Mouse (Mus musculus) brown adipose tissue, adult 24 weeks (tissue): ENCODE results near the gene Slco1a1. TPM values are rescaled to one million over a fixed set of nuclear protein-coding genes. Genes with fewer than 3 reads are reported as not detected.
"Not testable (repeated sequence)": the region's sequence is repeated elsewhere in the genome, so short reads cannot be mapped to it uniquely, and the experiment has no call there.

Experiments
- H3K27ac ChIP-seq: fragments of 200-500 bp; replicated peaks from 2 replicates; pipeline ENCODE4 v1.5.1; 2012; ENCODE audit warnings: low read depth, mild to moderate bottlenecking, low read length
- H3K4me1 ChIP-seq: fragments of 200-500 bp; 2 replicates; pipeline ENCODE4 v1.6.1; 2012; ENCODE audit warnings: low read length, mixed read lengths; ENCODE audit not compliant: control insufficient read depth, insufficient read depth, insufficient read length
- H3K4me3 ChIP-seq: fragments of 200-500 bp; 2 replicates; pipeline ENCODE4 v1.5.1; 2012; ENCODE audit warnings: low read depth, mild to moderate bottlenecking, low read length, moderate library complexity; ENCODE audit not compliant: insufficient read depth
- polyA plus RNA-seq: library from polyadenylated mRNA; stranded (reverse); fragments of >200 nt; gene quantifications from 2 replicates; pipeline ENCODE4 v1.2.4, GENCODE M21; 2012; ENCODE audit not compliant: missing spikeins, insufficient read depth, insufficient read length

Gene Slco1a1
- polyA plus RNA-seq: not detected in 2 replicates

DNA sequence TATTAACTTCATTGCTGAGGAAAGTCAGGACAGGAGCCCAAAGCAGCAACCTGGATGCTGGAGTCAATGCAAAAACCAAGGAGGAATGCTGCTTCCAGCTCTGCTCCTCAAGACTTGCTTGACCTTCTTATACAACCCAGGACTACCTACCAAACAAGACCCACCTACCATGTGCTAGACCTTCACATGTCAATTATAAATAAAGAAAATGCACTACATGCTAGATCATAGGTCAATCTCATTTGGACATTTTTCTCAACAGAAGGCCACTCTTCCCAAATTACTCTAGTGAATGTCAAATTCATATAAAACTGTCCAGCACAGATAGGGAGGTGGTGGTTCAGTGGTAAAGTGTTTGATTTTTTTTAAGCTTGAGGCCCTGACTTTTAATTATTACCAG is at the start of gene Slco1a1:
Gene Slco1a1, minus strand, starts transcription at position 101 of the 400 bp plus-strand sequence.
- H3K4me3 ChIP-seq: no peak within 1 kb of the TSS
- H3K27ac ChIP-seq: no peak within 1 kb of the TSS

DNA sequence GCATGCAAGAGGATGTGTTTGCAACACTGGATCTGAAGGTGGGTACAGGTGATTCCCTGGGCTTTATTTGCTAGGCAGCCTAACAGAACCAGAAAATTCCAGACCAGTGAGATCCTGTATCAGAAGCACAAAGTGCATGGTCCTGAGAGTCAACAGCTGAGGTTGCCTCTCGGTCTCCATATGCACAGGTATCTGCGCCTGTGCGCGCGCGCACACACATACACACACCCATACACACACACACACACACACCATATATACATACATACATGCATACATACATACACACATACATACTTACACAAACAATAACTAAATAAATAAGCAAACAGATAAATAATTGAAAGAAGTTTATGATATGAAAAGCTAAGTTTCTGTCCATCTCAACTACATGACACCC is 40.0 kb upstream of the Slco1a1 start:
- Histone ChIP-seq H3K4me1 (no peaks in the 10 kb centered on the region), H3K4me3 (no peak overlapping the region), H3K27ac (no peak overlapping the region)

More for the DNA sequence above, at the start of gene Slco1a1:
- no peaks in the 10 kb centered on the region for H3K4me1 ChIP-seq

DNA sequence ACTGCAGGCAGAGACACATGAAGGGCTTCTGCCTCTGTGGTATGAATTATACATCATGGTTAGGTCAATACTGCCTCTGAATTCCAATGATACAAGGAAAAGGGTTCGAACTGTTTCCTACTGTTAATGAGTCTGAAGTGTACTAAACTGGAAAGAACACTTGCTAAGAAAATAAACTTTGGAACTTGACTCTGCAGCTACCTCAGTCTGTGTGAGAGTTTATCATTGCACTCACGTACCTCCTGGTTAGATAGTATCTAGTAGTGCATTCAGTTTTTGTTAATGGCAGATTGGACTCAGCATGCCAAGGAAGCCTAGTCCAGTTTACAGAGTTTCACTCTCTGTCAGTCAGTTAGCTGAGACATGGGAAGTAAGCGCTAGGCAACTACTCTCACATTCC is 37.9 kb upstream of the Slco1a1 start:
- Histone ChIP-seq H3K4me1 (no peaks in the 10 kb centered on the region), H3K4me3 (no peak overlapping the region), H3K27ac (no peak overlapping the region)

DNA sequence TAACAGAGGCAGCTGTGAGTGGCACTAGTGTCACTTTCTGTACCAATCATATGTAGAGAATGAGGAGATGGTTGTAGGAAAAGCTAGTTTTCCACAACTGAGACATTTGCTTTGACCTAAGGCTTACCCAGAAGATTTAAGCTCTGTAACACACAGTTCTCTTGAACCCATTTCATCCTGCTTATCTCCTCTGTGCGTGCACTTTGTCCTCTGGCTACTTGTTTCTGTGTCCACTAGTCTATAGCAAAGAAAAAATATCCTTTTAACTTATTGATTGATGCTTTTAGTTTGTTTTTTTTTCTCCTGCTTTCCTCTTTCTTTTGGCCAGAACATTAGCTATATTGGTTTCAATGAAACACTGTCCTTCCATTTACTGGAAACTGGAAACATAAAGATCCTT is 15.7 kb upstream of the Slco1a1 start:
- no peaks in the 10 kb centered on the region for H3K4me1 ChIP-seq
- no peak overlapping the region for H3K4me3 ChIP-seq
- no peak overlapping the region for H3K27ac ChIP-seq

DNA sequence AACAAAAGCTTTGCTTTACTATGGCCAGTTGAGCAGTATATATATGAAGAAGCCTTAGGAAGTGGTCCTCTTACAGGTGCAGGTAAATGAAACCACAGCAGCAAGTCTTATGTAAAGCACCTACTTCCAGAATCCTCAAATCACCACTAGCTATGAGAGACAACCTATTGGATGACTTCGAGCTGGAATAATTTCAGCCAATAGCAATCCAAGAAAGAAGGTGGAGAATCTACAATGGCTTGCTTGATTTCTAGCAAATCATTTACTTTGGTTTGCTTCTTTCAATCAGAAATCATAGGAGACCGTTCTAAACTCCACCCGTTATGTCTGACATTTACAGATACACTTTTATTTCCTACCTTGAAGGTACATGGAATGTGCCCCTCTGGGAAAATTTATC is 15.1 kb upstream of the Slco1a1 start:
- Histone ChIP-seq H3K4me1 (no peaks in the 10 kb centered on the region), H3K4me3 (no peak overlapping the region), H3K27ac (no peak overlapping the region)

DNA sequence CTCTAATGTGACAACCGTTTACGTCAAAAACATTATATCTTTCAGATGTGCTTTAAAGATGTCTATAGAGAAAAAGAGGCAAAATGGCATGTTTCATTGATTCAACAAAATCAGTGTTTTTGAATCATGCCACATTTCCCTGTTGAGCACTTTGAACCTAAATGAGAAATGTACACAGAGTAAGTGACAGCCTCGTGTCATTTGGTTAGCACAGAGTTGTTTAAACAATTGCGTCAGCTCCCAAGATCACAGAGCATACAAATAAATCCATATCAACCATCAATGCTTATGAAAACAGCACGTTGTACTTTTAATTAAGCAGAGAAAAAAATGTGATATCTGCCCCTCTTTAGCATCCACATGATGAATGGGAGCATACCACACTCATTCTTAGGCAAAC is 13.7 kb upstream of the Slco1a1 start:
- Histone ChIP-seq H3K27ac (no peak overlapping the region), H3K4me3 (no peak overlapping the region), H3K4me1 (no peaks in the 10 kb centered on the region)

DNA sequence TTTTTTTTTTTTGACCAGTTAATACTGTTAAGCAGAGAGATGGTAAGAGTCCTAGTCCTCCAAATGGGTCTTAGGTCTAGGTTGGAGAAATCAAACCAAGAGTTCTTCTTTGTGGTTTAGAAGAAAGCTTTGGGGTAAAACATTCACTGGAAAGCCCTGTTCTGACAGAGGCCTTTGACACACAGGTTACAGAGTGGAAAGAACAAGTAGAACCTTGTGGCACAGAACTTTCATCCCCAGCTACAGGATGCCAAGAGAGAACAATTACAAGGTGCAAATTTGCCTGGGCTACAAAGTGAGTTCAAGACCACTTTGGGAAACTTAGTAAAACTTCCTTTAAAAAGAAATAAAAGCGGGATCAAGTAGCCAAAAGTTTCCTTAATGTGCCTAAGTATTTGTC is 6.3 kb downstream of the Slco1a1 start:
- Histone ChIP-seq H3K4me1 (no peaks in the 10 kb centered on the region), H3K27ac (no peak overlapping the region), H3K4me3 (no peak overlapping the region)

DNA sequence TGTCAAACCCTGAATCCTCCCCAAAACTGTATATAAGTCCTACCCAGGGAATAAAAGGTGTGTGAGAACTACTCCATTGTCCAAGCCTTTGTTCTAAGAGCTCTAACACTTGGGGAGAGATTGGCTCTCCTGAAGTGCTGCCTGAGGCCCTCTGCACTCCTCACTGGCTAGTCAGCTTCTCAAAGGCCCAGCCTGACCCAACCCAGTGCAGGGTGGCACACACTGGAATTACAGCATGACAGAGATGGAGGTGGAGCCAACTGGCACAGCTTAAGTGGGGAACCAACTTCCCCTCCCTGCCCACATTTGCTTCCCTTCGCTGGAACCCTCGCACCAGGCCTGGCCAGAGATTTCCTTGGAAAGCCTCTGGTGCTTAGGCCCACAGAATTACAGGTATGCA is 48.6 kb downstream of the Slco1a1 start:
- H3K4me1 ChIP-seq: no peaks in the 10 kb centered on the region
- no peak overlapping the region for H3K27ac ChIP-seq
- H3K4me3 ChIP-seq: no peak overlapping the region

DNA sequence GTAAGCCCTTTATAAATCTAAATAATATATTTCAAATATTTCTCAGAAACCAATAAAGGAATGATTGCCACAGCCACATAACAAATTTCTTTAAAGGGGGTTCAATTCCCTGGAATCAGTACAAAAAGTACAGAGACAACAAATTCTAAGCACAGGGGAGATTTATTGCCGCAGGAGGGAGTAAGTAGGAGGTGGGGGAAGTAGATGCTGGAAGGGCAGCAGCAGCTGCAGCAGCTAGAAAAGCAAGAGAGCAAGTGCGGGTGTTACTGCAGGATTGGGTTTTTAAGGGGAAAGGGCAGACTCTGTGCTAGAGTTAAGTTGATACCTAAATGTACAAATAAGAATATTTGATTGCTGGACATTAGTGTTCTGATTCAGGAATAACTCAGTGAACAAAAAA is 57.0 kb downstream of the Slco1a1 start:
- H3K27ac ChIP-seq: no peak overlapping the region
- no peaks in the 10 kb centered on the region for H3K4me1 ChIP-seq
- no peak overlapping the region for H3K4me3 ChIP-seq

DNA sequence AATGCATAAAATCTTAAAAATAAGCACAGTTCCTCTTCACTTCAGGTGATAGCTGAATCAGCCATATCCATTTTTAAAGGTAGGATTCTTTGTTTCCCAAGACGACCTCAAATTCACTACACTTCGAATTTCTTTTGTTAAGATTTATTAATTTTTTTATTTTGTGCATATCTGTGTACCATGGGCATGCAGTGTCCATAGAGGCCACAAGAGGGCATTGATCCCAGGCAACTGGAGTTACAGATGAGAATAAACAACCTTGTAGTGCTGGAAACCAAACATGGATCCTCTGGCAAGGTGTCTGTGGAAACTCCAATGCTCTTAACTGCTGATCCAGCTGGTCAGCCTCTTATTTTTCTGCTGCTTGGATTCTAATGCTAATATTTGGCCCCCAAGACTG is 58.5 kb downstream of the Slco1a1 start:
- Histone ChIP-seq H3K4me1 (no peaks in the 10 kb centered on the region), H3K4me3 (no peak overlapping the region), H3K27ac (no peak overlapping the region)

DNA sequence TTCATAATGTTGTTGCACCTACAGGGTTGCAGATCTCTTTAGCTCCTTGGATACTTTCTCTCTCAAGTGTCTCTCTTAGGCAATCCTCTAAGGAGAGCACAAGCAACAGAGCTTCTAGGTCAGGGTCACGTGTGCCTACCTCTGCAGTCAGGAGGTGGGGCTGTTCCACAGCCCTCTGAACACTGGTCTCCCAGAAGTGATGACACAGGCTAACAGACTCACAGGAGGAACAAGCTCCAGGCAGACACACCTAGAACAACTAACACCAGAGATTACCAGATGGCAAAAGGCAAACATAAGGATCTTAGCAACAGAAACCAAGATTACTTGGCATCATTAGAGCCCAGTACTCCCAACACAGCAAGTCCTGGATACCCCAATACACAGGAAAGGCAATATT is 64.2 kb downstream of the Slco1a1 start:
- Histone ChIP-seq H3K27ac (no peak overlapping the region), H3K4me3 (no peak overlapping the region), H3K4me1 (no peaks in the 10 kb centered on the region)

DNA sequence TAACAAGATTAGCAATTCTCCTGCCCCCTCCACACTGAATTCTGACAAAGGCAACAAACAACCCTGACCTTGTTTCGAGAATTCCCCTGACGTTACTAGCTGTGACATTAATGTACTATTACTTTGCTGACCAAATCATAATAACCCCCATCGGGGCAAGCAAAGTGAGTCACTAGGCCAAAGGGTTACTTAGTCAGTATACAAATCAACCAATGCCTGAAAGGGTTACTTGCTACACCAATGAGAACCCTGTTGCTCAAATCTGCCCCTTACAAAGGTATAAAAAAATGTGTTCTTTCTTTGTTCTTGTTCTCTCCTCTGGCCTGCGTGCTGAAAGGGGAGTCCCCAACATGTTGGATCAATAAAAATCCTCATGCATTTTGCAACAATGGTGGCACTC is 71.0 kb downstream of the Slco1a1 start:
- not testable (repeated sequence) for H3K4me1 ChIP-seq, H3K4me3 ChIP-seq, H3K27ac ChIP-seq

DNA sequence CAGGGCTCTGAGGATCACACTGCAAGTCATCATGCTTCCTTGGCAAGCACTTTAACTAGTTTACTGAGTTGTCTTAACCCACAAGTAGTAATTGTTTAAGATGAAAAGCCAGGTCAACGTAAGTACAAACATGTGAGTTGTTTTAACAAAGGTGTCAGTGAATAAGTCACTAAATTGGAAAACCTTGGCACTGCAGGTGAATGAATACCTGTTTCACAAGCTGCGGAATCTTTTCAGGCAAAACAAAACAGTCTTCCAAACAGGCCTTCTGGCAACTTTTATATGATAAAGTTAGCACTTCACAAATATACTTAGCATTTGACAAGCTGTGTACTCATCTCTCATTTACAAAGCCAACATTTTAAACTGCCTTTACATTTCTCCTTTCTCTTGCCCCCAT is 75.1 kb downstream of the Slco1a1 start:
- H3K27ac ChIP-seq: no peak overlapping the region
- no peak overlapping the region for H3K4me3 ChIP-seq

DNA sequence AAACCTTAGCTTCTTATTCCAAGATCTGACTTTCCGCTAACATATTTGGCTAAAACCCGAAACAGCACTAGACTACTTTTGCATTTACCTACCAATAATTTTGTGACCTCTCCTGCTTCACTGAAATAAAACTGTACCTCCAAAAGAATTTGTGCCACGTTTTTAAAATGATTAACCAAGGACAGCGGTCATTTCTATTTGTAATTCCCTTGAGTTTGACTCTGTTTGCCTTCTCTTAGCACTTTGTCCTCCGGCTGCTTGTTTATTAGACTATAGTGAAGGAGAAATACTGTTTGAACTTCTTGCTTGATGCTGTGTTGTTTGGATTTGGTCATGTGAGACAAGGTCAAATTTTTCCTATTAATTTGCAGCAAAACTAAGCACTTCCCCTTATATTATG is 78.0 kb downstream of the Slco1a1 start:
- no peak overlapping the region for H3K27ac ChIP-seq

More for the DNA sequence above, 75.1 kb downstream of the Slco1a1 start:
- no peaks in the 10 kb centered on the region for H3K4me1 ChIP-seq

DNA sequence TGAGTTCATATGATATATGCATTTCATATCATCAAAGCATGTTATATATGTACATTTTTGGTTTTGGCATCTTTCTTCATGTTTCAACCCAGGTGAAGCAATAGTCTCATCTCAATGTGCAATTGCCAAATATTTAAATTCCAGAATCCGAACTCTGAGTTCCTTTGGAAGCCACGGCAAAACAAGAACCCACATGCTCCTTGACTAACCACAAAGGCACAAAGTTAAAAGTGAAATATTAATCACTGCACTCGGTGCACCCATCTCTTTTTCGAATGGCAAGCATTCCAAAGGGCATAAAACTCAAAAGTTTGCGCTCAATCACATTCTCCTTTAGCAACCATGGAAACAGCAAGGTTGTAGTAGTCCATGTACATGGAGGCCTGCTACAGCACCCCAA is 80.7 kb downstream of the Slco1a1 start:
- H3K4me1 ChIP-seq: no peaks in the 10 kb centered on the region
- no peak overlapping the region for H3K27ac ChIP-seq
- no peak overlapping the region for H3K4me3 ChIP-seq

More for the DNA sequence above, 78.0 kb downstream of the Slco1a1 start:
- Histone ChIP-seq H3K4me1 (no peaks in the 10 kb centered on the region), H3K4me3 (no peak overlapping the region)

DNA sequence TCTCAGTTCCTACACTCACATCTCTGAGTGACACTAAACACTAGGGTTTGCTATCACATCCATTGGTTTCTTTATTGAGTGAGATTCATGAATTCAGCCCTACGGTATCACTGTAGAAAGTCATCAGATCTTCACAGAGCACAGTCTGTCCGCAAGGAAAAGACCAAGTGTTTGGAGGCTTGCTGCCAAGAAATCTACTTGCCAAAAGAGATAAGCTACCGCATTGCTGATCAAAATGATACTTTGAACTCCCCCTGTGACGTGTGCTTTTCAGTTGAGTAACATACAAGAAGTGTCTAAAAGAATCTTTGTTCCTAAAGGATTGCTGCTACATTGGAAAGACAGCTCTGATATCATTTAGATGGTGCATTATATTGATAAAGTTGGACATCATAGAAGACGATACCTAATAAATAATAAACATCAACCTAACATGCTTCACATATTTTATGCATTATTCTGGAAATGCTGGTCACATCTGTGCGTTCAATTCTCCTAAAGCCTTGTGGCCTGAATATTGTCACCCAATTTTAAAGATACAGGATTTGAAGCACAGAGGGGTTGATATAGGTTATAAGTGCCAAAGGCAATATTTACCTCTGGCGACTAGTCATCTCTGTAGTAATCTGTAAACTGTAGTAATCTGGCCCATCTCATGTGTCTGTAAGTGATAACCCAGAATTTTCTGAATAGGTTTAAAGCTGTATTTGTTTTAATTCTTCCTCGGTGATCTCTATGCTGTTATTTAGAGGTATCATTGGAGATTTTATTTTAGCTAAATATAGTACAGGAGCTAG is 88.8 kb downstream of the Slco1a1 start:
- Histone ChIP-seq H3K4me3 (no peak overlapping the region), H3K27ac (no peak overlapping the region), H3K4me1 (no peaks in the 10 kb centered on the region)
